Mouse (Mus musculus) monocyte, adult 2 months (primary cell): ENCODE results near the gene Pamr1.

Experiments
- DNase-seq, 2 experiments: peaks; one replicate each; pipeline ENCODE4 v3.0.0; 2022; ENCODE audit warnings: low spot score in 2 of 2, low read depth in 1 of 2

Pamr1 gene

DNA sequence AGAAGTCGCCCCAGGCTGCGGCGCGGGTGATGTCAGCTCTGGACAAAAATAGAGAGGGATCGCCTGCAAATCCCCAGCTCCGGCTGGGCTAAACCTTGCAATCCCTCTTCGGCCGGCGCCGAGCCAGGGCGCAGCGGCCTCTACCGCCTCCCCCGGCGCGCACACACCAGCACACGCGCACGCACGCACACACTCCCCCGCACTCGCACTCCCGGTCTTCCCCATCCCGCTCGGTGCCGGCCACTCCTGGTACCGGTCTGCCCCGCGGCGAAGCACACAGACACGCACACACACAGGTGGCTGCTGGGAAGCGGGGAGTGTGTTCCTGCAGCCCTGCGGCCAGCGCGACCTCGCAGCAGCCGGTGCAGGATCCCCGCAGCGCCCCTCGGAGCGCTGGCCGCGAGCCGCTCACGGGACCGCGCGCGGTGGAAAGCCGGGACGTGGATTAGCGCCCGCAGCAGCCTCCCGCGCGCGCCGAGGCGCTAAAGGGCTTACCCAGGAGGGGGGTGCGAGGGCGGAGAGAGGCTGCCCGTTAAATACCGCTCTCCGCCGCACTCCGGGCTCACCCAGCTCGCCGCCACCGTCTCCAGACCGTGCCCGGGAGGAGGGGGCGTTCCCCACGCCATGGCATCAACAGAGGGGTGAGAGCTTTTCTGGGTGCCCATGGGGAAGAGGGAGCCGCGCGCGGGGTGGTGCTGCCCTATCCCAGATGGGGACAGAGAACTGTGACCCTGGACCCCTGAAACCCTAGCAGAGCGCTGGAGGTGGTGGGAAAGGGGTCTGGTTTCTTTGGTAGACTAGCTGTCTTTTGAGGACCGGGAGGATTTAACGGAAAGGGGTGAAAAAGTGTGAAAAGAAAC is 109.1 kb downstream of the Pamr1 start:
- DNase-seq = no peak

DNA sequence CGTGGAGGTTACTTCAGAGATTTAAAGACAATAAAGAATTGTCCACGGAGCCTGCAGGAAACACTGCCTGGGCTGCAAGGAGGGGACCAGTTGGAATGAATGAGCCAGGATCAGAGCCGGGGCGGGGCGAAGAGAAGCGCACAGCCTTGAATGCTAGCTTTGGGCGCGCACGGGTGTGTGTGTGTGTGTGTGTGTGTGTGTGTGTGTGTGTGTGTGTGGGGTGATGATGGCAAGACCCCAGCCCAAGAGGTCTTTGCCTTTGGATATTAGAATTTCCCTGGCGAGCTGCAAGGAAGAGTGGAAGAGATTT is 109.7 kb downstream of the Pamr1 start:
- DNase-seq = no peak

DNA sequence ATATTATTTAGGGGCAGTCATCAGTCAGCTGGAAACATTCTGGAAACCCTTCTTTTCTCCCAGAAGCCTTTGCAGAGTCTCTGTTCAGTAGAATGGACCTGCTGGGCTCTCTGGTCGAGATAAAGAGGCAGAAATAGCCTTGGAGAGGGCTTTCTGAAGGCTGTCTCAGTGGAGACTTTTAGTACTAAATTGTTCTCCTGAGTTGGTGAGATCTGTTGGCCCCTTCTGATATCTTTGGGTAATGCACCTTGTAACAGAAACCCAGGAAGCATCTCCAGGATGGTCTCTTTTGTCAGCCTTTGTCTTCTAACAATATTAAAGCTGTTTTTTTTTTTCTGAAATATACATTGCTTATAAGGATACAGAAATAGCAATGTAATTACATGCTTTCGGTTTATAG is 111.2 kb downstream of the Pamr1 start:
- no peak for DNase-seq

DNA sequence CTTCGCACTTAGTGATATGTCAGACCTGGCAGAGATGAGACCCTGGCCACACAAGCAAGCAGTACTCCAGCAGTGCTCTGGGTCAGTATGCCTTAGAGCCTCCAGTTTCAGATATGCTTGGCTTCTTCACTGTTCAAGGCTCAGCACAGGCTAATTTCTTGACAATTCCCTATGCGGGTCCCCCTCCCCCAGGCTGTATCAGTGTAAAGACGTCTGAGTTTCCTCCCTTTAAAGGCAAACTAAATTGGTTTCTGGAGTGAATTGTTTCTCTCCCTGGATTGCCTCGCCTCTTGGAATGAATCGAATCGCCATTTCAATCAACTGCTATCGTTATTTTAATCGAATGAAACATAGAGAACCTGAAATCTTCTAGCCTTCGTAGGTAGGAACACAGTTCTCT is 113.1 kb downstream of the Pamr1 start:
- no peak for DNase-seq

DNA sequence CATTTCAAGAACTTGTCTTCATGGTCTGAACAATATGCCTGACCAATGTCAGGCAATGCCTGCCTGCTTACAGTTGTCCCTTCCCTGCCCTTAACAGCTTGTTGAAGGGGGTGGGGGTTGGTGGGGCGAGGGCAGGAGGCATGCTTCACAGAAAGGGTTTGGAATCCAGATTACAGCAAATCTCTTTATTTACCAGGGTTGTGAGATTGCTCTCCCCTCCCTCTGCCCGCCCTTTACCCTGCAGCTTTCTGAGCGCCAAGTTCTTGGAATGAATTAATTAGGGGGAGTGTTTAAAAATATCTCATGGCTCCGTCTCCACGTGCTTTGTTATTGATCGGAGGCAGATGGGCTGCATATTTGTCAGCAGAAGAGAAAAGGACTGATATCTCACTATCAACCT is 113.5 kb downstream of the Pamr1 start:
- no peak for DNase-seq

DNA sequence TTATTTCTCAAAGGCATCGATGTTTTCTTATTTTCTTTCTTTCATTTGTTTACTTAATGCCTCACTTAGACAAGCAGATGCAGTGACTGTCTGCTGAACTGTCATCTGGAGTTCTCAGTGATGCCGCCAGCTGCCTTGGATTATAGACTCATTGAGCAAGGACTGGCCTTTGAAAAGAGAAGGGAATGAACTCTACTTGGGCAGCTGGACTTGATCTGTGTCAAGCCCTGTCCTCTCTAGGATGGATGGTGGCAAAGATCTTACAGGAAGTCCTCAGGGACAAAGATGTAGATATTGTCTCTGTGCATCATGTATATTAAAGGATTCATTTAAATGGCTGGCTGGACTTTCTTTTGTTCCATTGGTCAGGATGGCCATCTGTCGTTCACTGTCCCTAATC is 114.1 kb downstream of the Pamr1 start:
- DNase-seq = no peak

DNA sequence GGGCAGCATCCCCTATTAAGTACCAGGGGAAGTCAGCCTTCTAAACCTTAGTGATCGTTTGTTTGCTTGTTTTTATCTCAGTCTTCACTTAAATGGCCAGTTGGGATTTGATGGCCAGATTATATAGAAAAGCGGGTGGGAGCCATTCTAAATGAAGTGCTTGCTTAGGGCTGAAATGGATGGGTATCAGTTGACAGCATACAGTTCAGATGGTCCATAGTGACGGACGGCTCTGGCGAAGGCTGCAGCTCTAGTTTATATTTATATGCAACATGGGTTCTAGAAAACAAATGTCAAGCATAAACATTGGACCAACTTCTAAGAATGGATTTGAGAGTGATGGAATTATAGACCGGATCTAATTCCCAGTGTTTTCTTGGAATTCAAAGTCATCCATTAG is 118.2 kb downstream of the Pamr1 start:
- no peak for DNase-seq

DNA sequence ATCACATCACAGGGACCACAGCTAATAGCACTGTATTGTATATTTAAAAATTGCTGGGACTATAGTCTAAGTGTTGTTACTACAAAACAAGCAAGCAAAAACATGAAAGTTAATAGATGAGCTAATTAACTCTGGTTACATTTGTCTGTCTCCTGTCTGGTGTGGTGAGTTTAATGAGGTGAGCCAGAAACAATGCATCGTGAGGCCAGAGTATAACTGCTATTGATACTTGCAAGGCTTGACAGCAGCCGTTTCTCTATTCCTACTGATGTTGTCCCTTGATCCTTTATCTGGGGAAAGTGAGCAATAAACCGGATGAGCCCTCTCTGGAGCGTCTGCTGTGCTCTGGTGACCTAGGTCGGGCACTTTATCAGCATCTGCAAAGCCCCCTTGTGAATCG is 119.8 kb downstream of the Pamr1 start:
- DNase-seq = no peak

DNA sequence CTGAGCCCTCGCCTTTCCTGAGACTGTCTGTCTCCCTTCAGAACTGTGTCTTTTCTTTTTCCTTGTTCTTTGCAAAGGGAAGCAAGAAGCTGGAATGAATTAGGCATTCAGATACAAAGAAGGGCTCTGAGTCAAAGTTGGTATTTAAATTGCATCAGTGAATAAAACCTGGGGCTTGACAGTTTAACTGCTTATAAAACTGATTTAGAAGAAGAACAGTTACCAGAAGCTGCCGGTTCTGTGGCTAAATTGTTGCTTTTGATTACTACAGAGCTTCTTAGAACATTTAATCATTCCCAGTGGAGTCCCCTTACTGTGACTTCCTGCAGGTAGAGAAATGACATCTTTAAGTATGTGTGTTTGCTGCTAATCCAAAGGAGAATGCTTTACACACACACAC is 124.8 kb downstream of the Pamr1 start:
- no peak for DNase-seq

DNA sequence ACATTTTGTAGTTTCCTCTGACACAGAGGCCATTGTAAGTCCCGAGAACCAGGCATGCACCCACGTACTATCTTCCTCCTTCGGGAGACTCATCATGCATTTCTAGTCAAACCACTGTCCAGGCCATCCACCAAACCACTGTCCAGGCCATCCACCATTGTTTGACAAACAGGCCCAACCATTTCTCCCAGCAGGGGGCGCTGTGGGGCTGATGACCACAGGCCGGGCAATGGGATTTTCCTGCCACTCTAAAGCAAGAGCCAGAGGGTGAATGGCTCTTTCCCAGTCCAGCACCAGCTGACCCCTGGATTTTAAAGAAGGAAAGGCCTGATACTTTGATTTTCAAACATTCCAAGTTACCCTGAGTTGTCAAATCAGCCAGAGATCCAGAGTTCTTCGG is 125.5 kb downstream of the Pamr1 start:
- DNase-seq = peak; percentile 11 to 44

DNA sequence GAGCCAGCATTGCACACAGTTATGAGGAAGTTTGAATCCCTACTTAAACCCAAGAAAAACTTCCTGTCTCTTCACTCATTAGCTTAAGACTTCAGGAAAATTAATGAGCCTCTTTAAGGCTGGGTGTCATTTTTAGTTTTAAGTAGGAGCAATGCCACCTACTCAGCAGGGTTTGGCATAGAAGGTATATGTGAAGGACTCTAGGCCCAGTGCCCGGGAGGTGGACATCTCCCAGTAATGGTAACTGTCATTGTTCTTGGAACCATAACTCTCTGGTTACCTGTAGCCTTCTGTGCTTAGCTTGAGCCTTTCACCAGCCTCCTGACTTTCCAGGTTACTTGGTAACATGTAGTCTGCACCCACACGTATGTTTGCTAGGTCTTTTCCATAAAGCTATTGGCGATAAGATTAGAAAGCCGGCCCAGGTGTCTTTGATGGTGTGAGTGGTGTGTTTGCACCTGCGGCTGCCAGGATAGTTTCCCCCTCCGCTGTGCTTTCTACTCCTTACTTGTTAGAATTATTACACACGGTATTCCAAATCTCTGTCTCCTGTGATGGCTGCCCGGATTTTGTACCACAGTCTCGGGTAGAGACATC is 127.0 kb downstream of the Pamr1 start:
- no peak for DNase-seq

DNA sequence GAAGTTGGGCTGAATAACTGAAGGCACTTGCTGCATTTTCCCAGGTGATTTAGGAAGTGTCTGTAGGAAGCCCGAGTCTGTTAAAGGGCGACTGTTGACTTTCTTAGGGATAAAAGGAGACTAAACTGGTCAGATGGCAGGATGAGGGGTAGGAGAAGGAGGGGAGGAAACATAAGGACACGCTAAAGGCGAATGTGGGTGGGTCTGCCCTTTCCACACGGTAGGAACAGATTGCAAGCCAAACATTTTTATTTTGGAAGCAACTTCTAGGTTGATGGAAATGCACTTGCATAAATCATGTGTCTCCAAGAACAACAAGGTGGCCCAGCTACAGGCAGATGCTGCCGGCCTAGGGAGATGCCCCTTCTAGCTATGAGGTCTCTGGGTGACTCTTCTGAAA is 127.6 kb downstream of the Pamr1 start:
- no peak for DNase-seq

DNA sequence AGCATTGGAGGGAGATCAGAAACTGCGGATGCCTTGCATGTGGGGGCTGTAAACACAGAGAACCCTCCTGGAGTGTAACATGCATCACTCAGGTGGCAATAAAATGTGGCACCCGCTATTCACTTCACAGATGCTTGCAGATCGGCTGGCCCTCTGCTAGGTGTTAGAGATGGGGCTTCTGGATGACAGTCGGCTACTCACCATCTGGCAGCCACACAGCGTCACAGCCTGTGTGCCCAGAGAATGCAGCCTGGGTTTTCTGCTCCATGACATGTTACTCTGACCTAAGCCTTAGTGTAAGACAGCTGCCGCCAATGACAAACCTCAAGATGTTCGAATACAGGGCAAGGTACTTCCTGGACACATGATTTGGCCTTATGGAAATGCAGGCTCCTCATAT is 131.5 kb downstream of the Pamr1 start:
- DNase-seq = no peak

DNA sequence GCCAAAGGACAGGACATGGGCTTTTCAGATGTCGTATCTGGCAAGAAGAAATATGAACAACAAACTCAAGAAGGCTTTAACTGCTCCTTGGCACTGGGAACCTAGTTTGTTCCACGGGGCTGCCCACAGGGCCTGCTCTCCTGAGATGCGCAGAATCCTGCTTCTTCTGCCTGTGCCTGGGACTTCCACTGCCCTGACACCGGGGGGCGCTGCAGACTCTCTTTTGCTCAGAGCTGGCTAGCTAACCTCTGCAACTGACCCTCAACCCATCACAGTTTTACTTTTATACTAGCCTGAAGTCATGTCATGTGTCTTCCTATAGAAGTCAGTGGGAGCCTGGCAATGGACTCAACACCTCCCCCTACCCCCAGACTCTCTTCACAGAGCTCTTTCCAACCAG is 132.4 kb downstream of the Pamr1 start:
- DNase-seq = peak in 1 of 2 experiments; percentile 19

DNA sequence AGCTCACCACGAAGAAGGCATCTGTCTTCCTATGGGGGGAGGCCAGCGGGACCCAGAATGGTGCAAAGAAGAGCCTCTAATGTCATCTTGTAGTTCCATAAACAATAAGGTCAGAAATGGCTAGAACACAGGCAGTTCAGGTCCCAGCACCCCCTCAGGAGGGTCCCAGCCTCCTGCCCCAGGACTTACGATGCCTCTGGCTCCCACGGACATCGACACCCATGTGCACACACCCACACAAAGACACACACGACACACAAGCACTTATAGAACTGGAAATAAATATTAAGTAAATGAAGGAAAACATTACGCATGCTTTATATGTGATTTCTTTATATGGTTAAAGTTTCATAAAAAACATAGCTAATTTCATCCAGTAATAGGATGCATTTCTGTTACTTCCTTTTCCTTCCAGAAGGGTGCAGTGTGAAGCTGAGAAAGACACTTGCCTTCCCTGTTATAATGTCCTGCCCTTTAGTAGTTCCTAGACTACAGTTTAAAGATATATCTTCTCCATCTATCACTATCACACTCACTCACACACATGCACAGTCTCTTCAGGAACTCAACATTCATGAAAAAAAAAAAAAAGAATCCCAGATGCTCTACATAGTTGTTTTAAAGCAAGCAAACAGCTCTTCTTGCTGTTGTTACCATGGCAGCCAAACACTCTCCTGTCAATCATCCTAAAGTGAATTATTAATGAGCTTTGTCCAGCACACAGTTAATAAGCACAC is 135.7 kb downstream of the Pamr1 start:
- DNase-seq = no peak

DNA sequence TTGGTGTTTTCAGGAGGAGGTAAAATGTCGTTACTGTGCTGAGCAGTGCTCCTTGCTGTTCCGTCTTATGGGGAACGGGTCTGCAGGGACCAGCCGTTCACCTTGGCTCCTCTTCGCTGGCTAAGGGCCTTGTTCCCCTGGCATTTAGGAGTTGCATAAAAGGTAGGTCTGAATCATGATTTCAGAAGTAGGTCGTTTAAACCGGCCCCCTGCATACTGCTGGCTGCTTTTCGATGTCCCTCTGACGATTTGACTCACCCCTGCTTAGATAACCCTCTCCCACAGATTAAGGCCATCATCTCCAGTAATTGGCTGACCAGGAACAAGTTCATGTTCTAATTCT is 136.3 kb downstream of the Pamr1 start:
- DNase-seq = no peak
